Comparison of ENCODE assay signal across 22 mouse cellular contexts in genomic region chr7:79231577-79231976, GRCm38 (mm10). TPM values are rescaled to one million over a fixed set of nuclear protein-coding genes. Genes with fewer than 3 reads are reported as not detected.
DNase-seq lines count a peak whose midpoint lies in the region; ATAC-seq and TF ChIP-seq lines count a peak whose summit lies in the region.
"Had no signal": no experiment of that assay in that cellular context is flagged by ENCODE, and none has a peak within 500 bp of the region (broad histone marks: within the 10 kb centered on the region; RNA-seq: fewer than 3 reads in every experiment).

No protein-coding gene starts in this region.

- intact Hi-C loops in left cerebral cortex, postnatal 25 days (cut with DNase I): no loop called here

- no peak for TF ChIP-seq CTCF in bone marrow, adult 2 months (IDR thresholded peaks at IDR 0.05; ENCODE audit: control insufficient read depth, insufficient read depth, low read length)

- TF ChIP-seq POLR2A in bone marrow, adult 2 months (IDR thresholded peaks at IDR 0.05; ENCODE audit: borderline replicate concordance, control insufficient read depth, low read depth, low read length): no peak

- H3K27ac ChIP-seq in bone marrow, adult 2 months (ENCODE audit: control insufficient read depth, insufficient read depth, low read depth, low read length, poor library complexity): peak overlapping the region; percentile 56
- H3K27ac ChIP-seq: forebrain, embryonic 10.5 days; forebrain, embryonic 13.5 days; hindbrain, embryonic 10.5 days; hindbrain, embryonic 13.5 days; intestine, embryonic 15.5 days had no signal

- H3K4me3 ChIP-seq in bone marrow, adult 2 months (replicated peaks; ENCODE audit: control insufficient read depth, low read depth, low read length): no peak overlapping the region
- H3K4me3 ChIP-seq: forebrain, embryonic 10.5 days; forebrain, embryonic 13.5 days; hindbrain, embryonic 10.5 days; hindbrain, embryonic 13.5 days; intestine, embryonic 15.5 days had no signal

- 18% methylated on average over 2 of the region's 2 CpGs for WGBS in bone marrow, adult 2 months

- H3K4me1 ChIP-seq in bone marrow, adult 2 months (ENCODE audit: control insufficient read depth, insufficient read depth, low read length): no peaks in the 10 kb centered on the region; the same call in 1 of the 2 replicates
- H3K4me1 ChIP-seq: forebrain, embryonic 10.5 days; forebrain, embryonic 13.5 days; hindbrain, embryonic 10.5 days; hindbrain, embryonic 13.5 days; intestine, embryonic 15.5 days had no signal

- peak; percentile 55 for DNase-seq in 416B (ENCODE audit: low read depth)
- no peak for DNase-seq in embryo, embryonic 10.5 days (ENCODE audit: low spot score)
- DNase-seq in left cerebral cortex, postnatal 25 days (ENCODE audit: low spot score in 2 of 2): no peak
- no peak for DNase-seq in spleen, postnatal 36 days (ENCODE audit: low spot score in 2 of 2)
- DNase-seq: adrenal gland, postnatal 10 days; adrenal gland, postnatal 36 days; cerebellum, adult 11-12 months; cerebellum, adult 9-10 months; cerebellum, postnatal 14 days; gastrocnemius, postnatal 10 days; gastrocnemius, postnatal 36 days had no signal

- peak; percentile 74 for ATAC-seq in granulocyte monocyte progenitor cell, adult 5-6 weeks (replicated peaks; ENCODE audit: poor library complexity, severe bottlenecking)
- peak; percentile 69 for ATAC-seq in megakaryocyte progenitor cell, adult 5-6 weeks (replicated peaks; ENCODE audit: poor library complexity)
- ATAC-seq: forebrain, embryonic 13.5 days; forebrain, embryonic 16.5 days; hindbrain, embryonic 16.5 days; intestine, embryonic 15.5 days; Patski had no signal

RNA-seq across cellular contexts. Expression of gene Abhd2, which starts 41.4 kb away (rescaled TPM):
- polyA plus RNA-seq in bone marrow, adult 2 months (2011; ENCODE audit: insufficient read depth, insufficient read length, low replicate concordance, missing spikeins): 7.2 and 13.6 TPM in 2 replicates
- total RNA-seq in granulocyte monocyte progenitor cell, adult 5-6 weeks (2014; fragmentation: Nextera tagmentation): 55.3 and 56.0 TPM in 2 replicates
- 33.3 and 33.4 TPM in 2 replicates for total RNA-seq in granulocyte monocyte progenitor cell, adult 5-6 weeks (2017)
- total RNA-seq in megakaryocyte progenitor cell, adult 5-6 weeks (2015): 58.0 and 60.4 TPM in 2 replicates
- 28.3 and 30.2 TPM in 2 replicates for total RNA-seq in megakaryocyte progenitor cell, adult 5-6 weeks (2017)
- 100 to 1,000 TPM; 103 to 120 TPM for total RNA-seq in left cerebral cortex, postnatal 25 days (2021)
